Mouse (Mus musculus): ENCODE measurements around the gene Abhd15. TPM values are rescaled to one million over a fixed set of nuclear protein-coding genes. Genes with fewer than 3 reads are reported as not detected.
A peak's percentile ranks its signal among the peaks of the same experiment; 100 is the strongest.

Abhd15 gene
- total RNA-seq, 2 experiments from 2014 or later, result 1.4 to 1.7 TPM

- TF ChIP-seq CTCF (IDR thresholded peaks at IDR 0.05), result no peak
- Histone ChIP-seq H3K27ac (peak overlapping the region; percentile 93), H3K4me3 (peak overlapping the region; percentile 80)
- no peak for DNase-seq (ENCODE audit: extremely low spot score in 1 of 2, low spot score in 2 of 2)
- intact Hi-C loops (cut with DNase I), result loop anchor here (5.0 to 10.0 kb wide), 2 partner anchors 113 to 490 kb away; partner anchors contain the start of genes Phf12 and Taok1
Measured at GRCm38 (mm10) chr11:77494782-77495181, 20.1 kb upstream of the Abhd15 start.

- Histone ChIP-seq H3K4me3 (no peak overlapping the region), H3K27ac (no peak overlapping the region)
- TF ChIP-seq CTCF (IDR thresholded peaks at IDR 0.05), result no peak
- intact Hi-C loops (cut with DNase I), result loop anchor here (10.0 kb wide), 1 partner anchor 489 kb away; the partner anchor contains the start of gene Phf12
- DNase-seq (ENCODE audit: extremely low spot score in 1 of 2, low spot score in 2 of 2), result no peak
Measured at GRCm38 (mm10) chr11:77495507-77495906, 19.4 kb upstream of the Abhd15 start.

- no peak overlapping the region for H3K4me3 ChIP-seq
- TF ChIP-seq CTCF (IDR thresholded peaks at IDR 0.05), result peak; percentile 60
- intact Hi-C loops (cut with DNase I), result loop anchor here (10.0 kb wide), 1 partner anchor 487 kb away; the partner anchor contains the start of gene Phf12
- H3K27ac ChIP-seq, result peak overlapping the region; percentile 84
- no peak for DNase-seq (ENCODE audit: extremely low spot score in 1 of 2, low spot score in 2 of 2)
Measured at GRCm38 (mm10) chr11:77497341-77497756, 17.6 kb upstream of the Abhd15 start.

GRCm38 (mm10) chr11:77497851-77498250 lies 17.1 kb upstream of the Abhd15 start:
- H3K27ac ChIP-seq, result peak overlapping the region; percentile 84
- no peak for DNase-seq (ENCODE audit: extremely low spot score in 1 of 2, low spot score in 2 of 2)
- no peak for TF ChIP-seq CTCF (IDR thresholded peaks at IDR 0.05)
- intact Hi-C loops (cut with DNase I), result loop anchor here (10.0 kb wide), 1 partner anchor 487 kb away; the partner anchor contains the start of gene Phf12
- no peak overlapping the region for H3K4me3 ChIP-seq

GRCm38 (mm10) chr11:77498261-77499139 lies 16.4 kb upstream of the Abhd15 start:
- no peak for DNase-seq (ENCODE audit: extremely low spot score in 1 of 2, low spot score in 2 of 2)
- intact Hi-C loops (cut with DNase I), result loop anchor here (10.0 kb wide), 1 partner anchor 486 kb away; the partner anchor contains the start of gene Phf12
- no peak for TF ChIP-seq CTCF (IDR thresholded peaks at IDR 0.05)
- H3K4me3 ChIP-seq, result no peak overlapping the region
- H3K27ac ChIP-seq, result peak overlapping the region; percentile 84

- H3K27ac ChIP-seq, result peak overlapping the region; percentile 71
- DNase-seq (ENCODE audit: extremely low spot score in 1 of 2, low spot score in 2 of 2), result peak in 1 of 2 experiments; percentile 37
- no peak for TF ChIP-seq CTCF (IDR thresholded peaks at IDR 0.05)
- no peak overlapping the region for H3K4me3 ChIP-seq
- intact Hi-C loops (cut with DNase I), result loop anchor here (10.0 kb wide), 1 partner anchor 485 kb away; the partner anchor contains the start of gene Phf12
Measured at GRCm38 (mm10) chr11:77499354-77499753, 15.6 kb upstream of the Abhd15 start.

GRCm38 (mm10) chr11:77500361-77501325 lies 14.3 kb upstream of the Abhd15 start:
- DNase-seq (ENCODE audit: extremely low spot score in 1 of 2, low spot score in 2 of 2), result peak in 1 of 2 experiments; percentile 45
- no peak for TF ChIP-seq CTCF (IDR thresholded peaks at IDR 0.05)
- Histone ChIP-seq H3K27ac (peak overlapping the region; percentile 71), H3K4me3 (no peak overlapping the region)
- intact Hi-C loops (cut with DNase I), result loop anchor here (1.0 to 10.0 kb wide), 2 partner anchors 9 to 294 kb away; no protein-coding TSS in a partner anchor

- peak overlapping the region; percentile 71 for H3K27ac ChIP-seq
Measured at GRCm38 (mm10) chr11:77501392-77501791, 13.5 kb upstream of the Abhd15 start.

GRCm38 (mm10) chr11:77501971-77502370 lies 12.9 kb upstream of the Abhd15 start:
- TF ChIP-seq CTCF (IDR thresholded peaks at IDR 0.05), result no peak
- H3K4me3 ChIP-seq, result no peak overlapping the region
- intact Hi-C loops (cut with DNase I), result loop anchor here (1.0 to 10.0 kb wide), 2 partner anchors 11 to 293 kb away; no protein-coding TSS in a partner anchor
- no peak for DNase-seq (ENCODE audit: extremely low spot score in 1 of 2, low spot score in 2 of 2)
- H3K27ac ChIP-seq, result 0 out of 2 replicates have a peak overlapping the region, but pooled peaks have one; percentile 6

More at GRCm38 (mm10) chr11:77501392-77501791, 13.5 kb upstream of the Abhd15 start:
- peak; percentile 72 to 77 for DNase-seq (ENCODE audit: extremely low spot score in 1 of 2, low spot score in 2 of 2)
- H3K4me3 ChIP-seq, result no peak overlapping the region
- peak; percentile 88 for TF ChIP-seq CTCF (IDR thresholded peaks at IDR 0.05)
- intact Hi-C loops (cut with DNase I), result loop anchor here (1.0 to 10.0 kb wide), 2 partner anchors 10 to 293 kb away; no protein-coding TSS in a partner anchor

- Histone ChIP-seq H3K4me3 (no peak overlapping the region), H3K27ac (no peak overlapping the region; the same call in 1 of the 2 replicates)
- intact Hi-C loops (cut with DNase I), result loop anchor here (10.0 kb wide), 1 partner anchor 292 kb away; no protein-coding TSS in a partner anchor
- TF ChIP-seq CTCF (IDR thresholded peaks at IDR 0.05), result no peak
- DNase-seq (ENCODE audit: extremely low spot score in 1 of 2, low spot score in 2 of 2), result no peak
Measured at GRCm38 (mm10) chr11:77502481-77502880, 12.4 kb upstream of the Abhd15 start.

- intact Hi-C loops (cut with DNase I), result loop anchor here (10.0 kb wide), 1 partner anchor 291 kb away; no protein-coding TSS in a partner anchor
- peak overlapping the region; percentile 40; the same call in 1 of the 2 replicates for H3K27ac ChIP-seq
Measured at GRCm38 (mm10) chr11:77503511-77503910, 11.4 kb upstream of the Abhd15 start.

More at GRCm38 (mm10) chr11:77503511-77503910, 11.4 kb upstream of the Abhd15 start:
- no peak overlapping the region for H3K4me3 ChIP-seq
- no peak for TF ChIP-seq CTCF (IDR thresholded peaks at IDR 0.05)
- DNase-seq (ENCODE audit: extremely low spot score in 1 of 2, low spot score in 2 of 2), result no peak

Data from left cerebral cortex, adult 2 months (tissue).